Mouse (Mus musculus) megakaryocyte, embryonic 14.5 days (primary cell): ENCODE results near the gene Fam98c. TPM values are rescaled to one million over a fixed set of nuclear protein-coding genes. Genes with fewer than 3 reads are reported as not detected.

Source experiments
- H3K27me3 ChIP-seq: replicated peaks from 2 replicates; pipeline ENCODE3; 2012; ENCODE audit warnings: inconsistent platforms
- H3K36me3 ChIP-seq: replicated peaks from 2 replicates; pipeline ENCODE3; 2012; ENCODE audit warnings: low read length, inconsistent platforms, mixed read lengths
- H3K4me1 ChIP-seq: 2 replicates; pipeline ENCODE4 v1.6.1; 2012; ENCODE audit warnings: inconsistent platforms
- H3K4me3 ChIP-seq: replicated peaks from 2 replicates; pipeline ENCODE3; 2012; ENCODE audit warnings: moderate library complexity, mild to moderate bottlenecking, inconsistent platforms
- H3K9me3 ChIP-seq: 2 replicates; pipeline ENCODE4 v1.6.1; 2012; ENCODE audit warnings: inconsistent platforms
- FLI1 ChIP-seq: IDR thresholded peaks from 2 replicates; pipeline ENCODE4 v1.6.1; 2012; ENCODE audit warnings: low read length, inconsistent platforms, mixed read lengths
- GATA1 ChIP-seq: IDR thresholded peaks from 3 replicates; pipeline ENCODE4 v1.6.1; 2012; ENCODE audit warnings: mixed read lengths, low read length, inconsistent platforms, borderline replicate concordance
- polyA plus RNA-seq: library from polyadenylated mRNA; stranded (reverse); fragments of >175 nt; gene quantifications from 2 replicates; pipeline ENCODE4 v1.2.3, GENCODE M21; 2012; ENCODE audit warnings: low replicate concordance; ENCODE audit not compliant: insufficient read depth

The Fam98c gene
- polyA plus RNA-seq, 1 experiment = 135 TPM

DNA sequence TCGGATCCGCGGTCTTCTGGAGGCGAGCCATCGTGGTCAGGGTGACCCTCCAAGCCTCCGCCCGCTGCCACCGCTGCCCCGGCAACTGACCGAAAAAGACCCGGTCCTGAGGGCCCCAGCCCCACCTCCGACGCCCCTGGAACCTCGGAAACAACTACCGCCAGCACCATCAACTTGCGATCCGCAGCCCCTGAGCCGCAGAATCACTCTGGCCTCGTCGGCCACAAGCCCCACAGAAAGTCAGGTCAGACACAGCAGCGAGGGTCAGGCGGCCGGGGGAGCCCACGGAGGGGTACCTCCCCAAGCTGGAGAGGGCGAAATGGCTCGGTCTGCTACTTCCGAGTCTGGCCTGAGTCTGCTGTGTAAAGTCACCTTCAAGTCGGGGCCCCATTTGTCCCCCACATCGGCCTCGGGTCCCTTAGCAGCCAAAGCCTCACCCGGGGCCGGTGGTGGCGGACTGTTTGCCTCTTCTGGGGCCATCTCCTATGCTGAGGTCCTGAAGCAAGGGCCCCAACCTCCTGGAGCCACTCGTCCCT is 15.6 kb upstream of the Fam98c start:
- TF ChIP-seq GATA1 (no peak), FLI1 (no peak)
- Histone ChIP-seq H3K9me3 (no peaks in the 10 kb centered on the region), H3K27me3 (peaks cover 2% of the 10 kb centered on the region), H3K36me3 (peaks cover 58% of the 10 kb centered on the region), H3K4me3 (peak overlapping the region; percentile 95), H3K4me1 (peaks cover 78% of the 10 kb centered on the region)

- peaks cover 73% of the 10 kb centered on the region for H3K4me1 ChIP-seq
- peaks cover 2% of the 10 kb centered on the region for H3K27me3 ChIP-seq
- no peak for TF ChIP-seq GATA1
- H3K36me3 ChIP-seq = peaks cover 58% of the 10 kb centered on the region
- no peaks in the 10 kb centered on the region for H3K9me3 ChIP-seq
- peak overlapping the region; percentile 95 for H3K4me3 ChIP-seq
These were observed 14.9 kb upstream of the Fam98c start for GRCm38 (mm10) chr7:29170755-29171561.

DNA sequence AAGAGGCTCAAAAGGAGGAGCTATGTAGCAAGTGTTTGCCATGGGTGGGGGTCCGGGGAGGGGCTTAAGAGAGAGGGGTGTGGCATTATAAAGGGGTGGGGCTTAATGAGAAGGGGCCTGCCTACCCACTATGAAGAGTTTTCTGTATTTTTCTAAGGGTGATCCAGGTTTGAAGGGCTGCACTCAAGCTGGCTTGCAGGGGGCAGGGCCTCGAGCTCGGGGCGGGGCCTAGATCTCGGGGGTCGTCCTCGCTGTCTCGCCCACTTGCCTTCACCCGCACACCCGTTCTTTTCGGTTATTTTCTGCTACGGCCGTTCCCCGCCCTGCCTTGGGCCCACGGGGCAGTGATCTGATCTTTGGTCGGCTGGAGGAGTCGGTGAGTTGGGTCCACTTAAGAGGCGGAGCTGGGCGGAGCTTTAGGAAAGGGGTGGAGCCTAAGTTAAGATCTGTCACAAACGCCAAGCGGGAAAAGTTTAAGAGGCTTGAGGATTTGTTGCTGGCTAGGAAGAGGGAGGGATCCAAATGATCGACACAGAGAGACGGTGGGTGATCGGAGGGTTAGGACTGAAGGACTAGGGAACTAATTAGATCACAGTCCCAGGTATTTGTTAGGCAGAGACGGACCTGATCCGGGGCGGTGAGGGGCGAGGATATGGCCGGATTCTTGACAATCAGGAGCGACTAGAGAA is 14.2 kb upstream of the Fam98c start, which contains the start of the genes Ggn and Spred3:
TSS of gene Ggn (plus strand) at position 145 of the 689 bp plus-strand sequence.
TSS of gene Spred3 (minus strand) at position 346 of the 689 bp plus-strand sequence.
- Histone ChIP-seq H3K4me3 (peak within 1 kb of the TSS; percentile 95), H3K9me3 (no peaks in the 10 kb centered on the region), H3K4me1 (peaks cover 67% of the 10 kb centered on the region), H3K27me3 (peaks cover 2% of the 10 kb centered on the region), H3K36me3 (peaks cover 56% of the 10 kb centered on the region)
- TF ChIP-seq FLI1 (no peak), GATA1 (no peak)

GRCm38 (mm10) chr7:29169231-29170065 is 13.4 kb upstream of the Fam98c start:
- peaks cover 56% of the 10 kb centered on the region for H3K36me3 ChIP-seq
- H3K4me3 ChIP-seq = peak overlapping the region; percentile 95
- no peaks in the 10 kb centered on the region for H3K9me3 ChIP-seq
- H3K4me1 ChIP-seq = peaks cover 61% of the 10 kb centered on the region
- no peak for TF ChIP-seq FLI1
- no peak for TF ChIP-seq GATA1
- H3K27me3 ChIP-seq = peaks cover 2% of the 10 kb centered on the region

- Histone ChIP-seq H3K4me3 (peak overlapping the region; percentile 95), H3K36me3 (peaks cover 54% of the 10 kb centered on the region), H3K27me3 (peaks cover 2% of the 10 kb centered on the region), H3K9me3 (no peaks in the 10 kb centered on the region), H3K4me1 (peaks cover 61% of the 10 kb centered on the region)
- TF ChIP-seq GATA1 (no peak), FLI1 (no peak)
These were observed 12.8 kb upstream of the Fam98c start for GRCm38 (mm10) chr7:29168791-29169230.

- Histone ChIP-seq H3K36me3 (peaks cover 53% of the 10 kb centered on the region), H3K4me1 (peaks cover 61% of the 10 kb centered on the region), H3K27me3 (peaks cover 2% of the 10 kb centered on the region), H3K4me3 (peak overlapping the region; percentile 95), H3K9me3 (no peaks in the 10 kb centered on the region)
- TF ChIP-seq GATA1 = no peak
These were observed 12.2 kb upstream of the Fam98c start for GRCm38 (mm10) chr7:29168121-29168695.

DNA sequence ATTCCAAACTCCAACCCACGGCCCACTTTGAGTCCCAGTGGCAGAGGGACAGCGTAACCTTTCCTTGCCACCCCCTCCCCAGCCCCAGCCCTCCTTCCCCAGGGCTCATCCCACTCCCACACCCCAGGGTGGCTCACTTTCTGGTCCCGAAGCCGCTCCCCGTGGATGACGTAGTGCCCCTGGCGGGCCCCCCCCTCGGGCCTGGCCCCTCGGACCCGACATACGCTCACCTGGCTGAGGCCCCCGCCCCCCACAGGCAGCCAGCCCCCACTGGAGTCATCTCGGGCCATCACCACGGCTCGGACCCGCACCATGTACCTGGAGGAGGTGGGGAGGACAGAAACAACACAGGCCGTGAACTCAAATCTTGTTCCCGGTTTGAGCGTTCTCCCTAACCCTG is 11.6 kb upstream of the Fam98c start:
- Histone ChIP-seq H3K27me3 (peaks cover 2% of the 10 kb centered on the region), H3K36me3 (peaks cover 53% of the 10 kb centered on the region), H3K4me3 (no peak overlapping the region), H3K9me3 (no peaks in the 10 kb centered on the region), H3K4me1 (peaks cover 61% of the 10 kb centered on the region)
- TF ChIP-seq GATA1 = no peak
- TF ChIP-seq FLI1 = no peak

DNA sequence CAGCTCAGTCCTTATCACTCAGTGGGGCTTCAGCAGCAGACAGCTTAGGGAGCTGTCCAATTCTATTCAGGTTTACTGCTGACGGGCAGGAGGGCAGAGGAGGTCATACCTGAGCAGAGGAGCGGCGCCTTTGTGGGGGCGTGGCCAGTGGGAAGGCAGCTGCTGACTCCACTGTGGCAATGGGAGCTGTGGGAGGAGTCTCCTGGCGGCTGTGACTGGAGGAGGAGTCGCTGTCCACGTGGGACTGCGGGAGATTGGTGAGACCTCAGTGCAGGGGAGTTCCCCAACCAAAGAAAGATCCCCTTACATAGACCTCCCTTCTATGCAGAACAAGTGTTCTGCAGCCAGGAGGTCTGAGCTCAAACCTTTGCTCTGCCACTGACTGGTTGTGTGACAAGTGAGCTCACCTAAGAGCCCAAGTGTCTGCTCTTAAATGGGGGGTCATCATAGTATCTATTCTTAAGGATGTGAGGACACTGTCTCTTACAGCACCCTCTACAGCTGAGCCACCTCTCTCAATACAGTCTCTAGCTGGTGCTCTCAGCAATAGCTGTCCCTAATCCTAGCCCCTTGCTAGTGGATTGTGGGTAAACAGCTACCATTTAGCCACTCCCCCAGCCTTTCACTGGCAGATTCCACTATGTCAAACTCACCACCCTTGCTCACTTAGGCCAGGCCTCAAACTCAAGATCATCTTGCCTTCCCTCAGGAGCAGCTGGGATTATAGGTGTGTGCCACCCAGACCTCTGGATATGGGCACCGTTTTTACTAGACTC is 6.9 kb upstream of the Fam98c start:
- Histone ChIP-seq H3K9me3 (no peaks in the 10 kb centered on the region), H3K4me3 (peak overlapping the region; percentile 70), H3K36me3 (peaks cover 71% of the 10 kb centered on the region), H3K27me3 (peaks cover 10% of the 10 kb centered on the region), H3K4me1 (peaks cover 25% of the 10 kb centered on the region)
- TF ChIP-seq FLI1 (no peak), GATA1 (no peak)
